Mouse (Mus musculus): ENCODE measurements around the gene Ctsa.

DNA sequence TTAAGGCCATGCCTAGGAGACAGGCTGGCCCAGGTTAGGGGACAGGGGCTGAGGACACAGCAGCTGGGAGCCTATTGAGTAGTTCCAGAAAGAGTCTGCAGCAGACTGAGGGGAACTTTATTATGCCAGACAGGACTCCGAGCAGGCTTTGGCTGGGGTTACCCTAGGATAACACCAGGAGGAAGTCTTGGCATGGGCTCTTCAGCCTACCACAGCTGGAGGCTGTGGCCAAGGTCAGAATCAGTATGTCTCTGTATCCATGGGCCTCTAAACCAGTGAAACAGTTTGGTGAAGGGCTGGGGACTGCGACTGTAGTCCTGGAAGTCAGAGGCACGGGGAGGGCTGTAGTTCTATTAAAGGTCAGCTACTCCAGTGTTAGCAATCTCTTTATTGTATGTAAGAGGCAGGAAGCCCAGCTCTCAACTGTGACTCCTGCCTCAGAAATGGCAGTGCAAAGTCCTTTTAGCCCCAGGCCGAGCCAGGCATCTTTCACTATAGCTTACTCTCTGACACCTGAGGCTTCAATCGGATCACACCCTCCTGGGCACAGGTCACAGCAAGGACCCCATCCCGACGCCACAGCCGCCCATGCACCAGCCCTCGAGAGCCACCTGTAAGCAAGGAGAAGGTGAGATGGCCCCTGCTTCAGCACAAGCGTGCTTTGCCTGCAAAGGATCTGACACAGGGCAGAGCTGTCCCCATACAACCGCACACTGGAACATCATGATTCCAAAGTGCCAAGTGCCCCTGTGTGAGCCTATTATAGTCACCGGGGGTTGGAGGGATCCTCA, 40.1 kb upstream of the Ctsa start:
- no peak for TF ChIP-seq CTCF (IDR thresholded peaks at IDR 0.05; ENCODE audit: borderline replicate concordance, insufficient read depth, low read length)
- no peak for TF ChIP-seq POLR2A (IDR thresholded peaks at IDR 0.05; ENCODE audit: low read depth, low read length)
